Mouse (Mus musculus) left cerebral cortex, adult 8-10 months (tissue): ENCODE measurements around the gene Myh6. TPM values are rescaled to one million over a fixed set of nuclear protein-coding genes. Genes with fewer than 3 reads are reported as not detected.
"Not testable (repeated sequence)": the region's sequence is repeated elsewhere in the genome, so short reads cannot be mapped to it uniquely, and the experiment has no call there.

Experiments
- DNase-seq, 2 experiments: peaks; one replicate each; pipeline ENCODE4 v3.0.0; 2022; ENCODE audit warnings: low spot score in 2 of 2
- total RNA-seq, 4 experiments: library from RNA; stranded (reverse); gene quantifications; 2 replicates each; pipeline ENCODE4 v1.2.4; 2022

The Myh6 gene
- total RNA-seq, 4 experiments from 2014 or later: 5.3 to 9.9 (median 7.7) TPM

DNA sequence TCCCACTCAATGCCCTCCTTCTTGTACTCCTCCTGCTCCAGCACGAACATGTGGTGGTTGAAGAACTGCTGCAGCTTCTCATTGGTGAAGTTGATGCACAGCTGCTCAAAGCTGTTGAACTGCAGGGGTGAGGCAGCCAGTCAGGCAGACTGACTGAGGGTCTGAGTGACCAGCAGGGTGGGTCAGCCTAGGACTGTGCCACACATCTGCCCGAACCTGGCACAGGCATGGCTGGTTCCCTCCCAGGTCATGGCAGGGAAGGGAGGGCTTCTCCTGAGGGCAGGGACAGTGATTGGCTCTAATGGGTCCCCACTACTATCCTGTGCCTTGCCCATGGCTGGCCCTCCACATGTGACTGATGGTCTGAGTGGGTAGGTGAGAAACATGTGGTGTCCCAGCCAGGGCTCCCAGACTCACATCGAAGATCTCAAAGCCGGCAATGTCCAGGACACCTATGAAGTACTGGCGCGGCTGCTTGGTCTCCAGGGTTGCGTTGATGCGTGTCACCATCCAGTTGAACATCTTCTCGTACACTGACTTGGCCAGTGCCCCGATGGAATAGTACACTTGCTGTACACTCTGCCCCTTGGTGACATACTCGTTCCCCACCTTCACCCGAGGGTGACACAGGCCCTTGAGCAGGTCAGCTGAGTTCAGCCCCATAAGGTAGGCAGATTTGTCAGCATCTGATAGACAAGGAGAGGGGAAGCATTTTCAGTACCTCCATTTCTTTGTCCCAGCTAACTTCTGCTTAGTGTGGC, 6.7 kb downstream of the Myh6 start:
- DNase-seq: not testable (repeated sequence)

DNA sequence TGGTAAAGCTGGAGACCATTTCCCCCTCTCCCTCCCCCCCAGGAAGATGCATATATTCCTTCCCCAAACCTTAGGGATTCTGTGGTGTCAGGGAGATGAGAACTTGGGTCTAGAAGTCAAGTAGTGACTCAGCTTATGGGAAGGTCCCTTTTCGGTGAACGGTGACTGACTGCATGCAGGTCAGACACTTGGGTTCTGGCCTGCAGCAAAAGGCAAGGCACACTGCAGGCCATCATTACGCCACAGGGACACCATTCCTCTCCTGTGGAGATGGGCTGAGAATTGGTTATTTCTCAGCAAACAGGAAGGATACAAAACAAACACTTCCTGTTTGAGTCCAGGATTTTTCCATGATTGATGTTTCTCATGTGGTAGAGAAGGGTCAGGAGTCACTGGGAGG, 7.5 kb downstream of the Myh6 start:
- DNase-seq: no peak

- DNase-seq: no peak
These were observed 8.2 kb downstream of the Myh6 start for GRCm38 (mm10) chr14:54958503-54958902.

- no peak for DNase-seq
These were observed 10.2 kb downstream of the Myh6 start for GRCm38 (mm10) chr14:54956533-54956932.

GRCm38 (mm10) chr14:54955481-54955880, 11.2 kb downstream of the Myh6 start:
- DNase-seq: no peak

DNA sequence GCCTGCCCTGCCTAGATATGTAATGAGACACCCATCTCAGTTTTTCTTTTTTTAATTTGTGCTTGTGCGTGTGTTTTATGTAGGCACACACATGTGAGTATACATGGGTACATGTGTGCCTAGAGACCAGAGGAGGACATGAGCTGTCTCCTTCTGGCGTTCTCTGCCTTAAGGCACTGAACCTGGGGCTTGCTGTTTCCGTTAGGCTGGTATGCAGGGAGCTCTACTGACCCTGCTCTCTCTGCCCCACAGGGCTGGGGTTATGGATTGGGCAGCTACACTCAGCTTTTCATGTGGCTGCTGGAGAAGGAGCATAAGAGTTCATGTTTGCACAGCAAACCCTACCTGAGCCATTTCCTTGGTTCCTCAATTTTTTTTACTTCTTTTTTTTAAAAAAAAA, 12.3 kb downstream of the Myh6 start:
- DNase-seq: no peak

DNA sequence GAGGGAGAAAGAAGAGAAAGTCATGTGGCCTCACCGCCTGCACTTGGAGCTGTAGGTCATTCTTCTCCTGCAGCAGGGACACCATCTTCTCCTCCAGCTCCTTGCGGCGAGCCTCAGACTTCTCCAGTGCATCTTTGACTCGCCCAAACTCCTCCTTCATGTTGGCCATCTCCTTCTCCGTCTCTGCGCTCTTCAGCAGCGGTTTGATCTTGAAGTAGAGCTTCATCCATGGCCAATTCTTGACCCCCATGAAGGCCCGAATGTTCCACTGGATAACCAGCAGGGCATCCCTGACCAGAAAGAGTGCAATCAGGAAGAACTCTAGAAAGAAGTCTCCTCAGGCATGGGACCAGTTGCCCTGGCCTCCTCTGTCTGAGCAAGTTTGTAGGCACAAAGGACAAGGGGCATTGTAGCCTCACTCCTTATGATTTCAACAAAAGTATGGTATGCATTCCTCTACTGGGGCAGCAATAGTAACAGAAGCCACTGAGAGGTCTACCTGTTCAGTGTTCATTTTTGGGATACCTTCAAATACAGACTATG, 13.0 kb downstream of the Myh6 start:
- no peak for DNase-seq

DNA sequence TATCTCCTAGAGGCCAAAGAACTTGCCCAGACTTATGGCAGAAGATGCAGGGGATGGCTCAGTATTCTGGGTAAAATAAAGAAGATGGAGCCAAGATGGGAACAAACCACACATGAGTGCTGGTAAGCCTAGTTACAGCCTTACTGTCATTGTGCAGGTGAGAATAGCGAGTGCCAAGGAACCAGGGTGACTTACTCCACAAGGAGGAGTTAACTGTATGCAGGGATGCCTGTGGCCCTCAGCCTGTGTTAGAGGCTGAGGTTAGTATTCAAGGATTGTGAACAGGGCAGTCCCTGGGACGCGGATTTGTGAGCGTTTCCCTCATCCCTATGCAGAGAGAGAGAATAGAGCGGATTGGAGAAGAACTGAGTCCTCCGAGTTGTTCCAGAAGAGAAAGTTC, 15.1 kb downstream of the Myh6 start:
- no peak for DNase-seq

DNA sequence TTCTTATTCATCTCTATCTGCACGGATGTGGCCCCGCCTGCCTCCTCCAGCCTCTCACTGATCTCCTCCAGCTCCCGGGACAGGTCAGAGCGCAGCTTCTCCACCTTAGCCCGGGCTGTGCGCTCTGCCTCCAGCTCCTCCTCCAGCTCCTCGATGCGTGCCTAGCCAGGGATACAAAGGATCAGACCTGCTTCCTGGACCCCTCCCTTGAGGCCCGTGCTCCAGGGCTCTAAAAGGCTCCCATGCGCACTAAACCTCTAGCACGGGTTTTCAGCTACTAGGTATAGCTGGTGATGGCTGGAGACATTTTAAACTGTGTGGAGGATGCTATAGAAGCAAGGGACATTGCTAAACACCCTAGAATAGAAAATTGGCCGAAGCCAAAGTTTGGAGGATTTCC, 16.2 kb downstream of the Myh6 start:
- DNase-seq: no peak

GRCm38 (mm10) chr14:54948781-54949180, 17.9 kb downstream of the Myh6 start:
- DNase-seq: no peak

- not testable (repeated sequence) for DNase-seq
These were observed 19.7 kb downstream of the Myh6 start for GRCm38 (mm10) chr14:54947008-54947407.

DNA sequence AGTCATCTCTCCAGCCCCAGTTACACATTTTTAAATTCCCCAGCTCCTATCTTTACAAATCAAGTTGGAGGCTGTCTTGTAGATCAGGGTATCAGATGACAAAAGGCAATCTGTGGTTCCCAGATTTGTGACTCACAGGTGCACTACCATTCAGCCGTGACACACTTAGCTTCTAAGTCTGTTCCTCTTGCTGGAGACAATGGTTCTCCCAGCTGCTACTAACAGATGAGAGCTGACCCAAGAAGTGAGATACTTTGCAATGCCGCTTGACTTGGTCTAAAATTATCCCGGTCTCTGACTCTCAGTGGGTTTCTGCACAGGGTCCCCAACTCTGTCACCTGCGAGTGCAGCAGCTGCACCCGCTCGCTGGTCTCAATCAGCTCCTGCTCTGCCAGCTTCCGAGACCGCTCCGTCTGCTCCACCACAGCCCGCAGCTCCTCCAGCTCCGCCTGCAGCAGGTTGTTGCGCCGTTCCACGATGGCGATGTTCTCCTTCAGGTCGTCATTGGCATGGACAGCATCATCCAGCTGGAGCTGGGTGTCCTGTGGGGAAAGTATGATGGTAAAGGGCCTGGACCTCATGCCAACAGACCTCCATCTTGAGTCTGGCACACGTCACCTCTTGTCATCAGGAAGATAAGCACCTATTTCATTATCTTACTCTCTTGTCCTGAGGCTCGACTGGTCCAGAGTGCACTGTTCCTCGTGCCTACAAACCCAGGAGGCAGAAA, 20.6 kb downstream of the Myh6 start:
- no peak for DNase-seq

- no peak for DNase-seq
These were observed 21.8 kb downstream of the Myh6 start for GRCm38 (mm10) chr14:54944939-54945338.

DNA sequence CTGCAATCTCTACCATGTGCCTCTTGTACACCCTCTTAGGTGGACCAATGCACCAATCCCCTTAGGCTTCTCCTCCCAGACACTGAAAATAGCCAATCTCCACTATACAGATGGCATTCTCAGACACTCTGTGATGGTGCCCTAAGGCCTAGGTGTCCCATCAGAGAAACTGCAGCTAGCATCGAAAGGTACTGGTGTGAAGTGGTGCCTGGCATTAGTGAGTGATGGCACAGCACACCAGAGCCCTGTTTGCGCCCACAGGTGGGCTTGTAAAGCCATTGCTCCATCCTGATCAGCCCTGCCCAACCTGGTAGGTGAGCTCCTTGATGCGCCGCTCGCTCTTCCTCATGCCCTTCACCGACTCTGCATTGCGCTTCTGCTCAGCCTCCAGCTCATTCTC, 22.8 kb downstream of the Myh6 start:
- DNase-seq: no peak

- no peak for DNase-seq
These were observed 24.2 kb downstream of the Myh6 start for GRCm38 (mm10) chr14:54942479-54942878.

DNA sequence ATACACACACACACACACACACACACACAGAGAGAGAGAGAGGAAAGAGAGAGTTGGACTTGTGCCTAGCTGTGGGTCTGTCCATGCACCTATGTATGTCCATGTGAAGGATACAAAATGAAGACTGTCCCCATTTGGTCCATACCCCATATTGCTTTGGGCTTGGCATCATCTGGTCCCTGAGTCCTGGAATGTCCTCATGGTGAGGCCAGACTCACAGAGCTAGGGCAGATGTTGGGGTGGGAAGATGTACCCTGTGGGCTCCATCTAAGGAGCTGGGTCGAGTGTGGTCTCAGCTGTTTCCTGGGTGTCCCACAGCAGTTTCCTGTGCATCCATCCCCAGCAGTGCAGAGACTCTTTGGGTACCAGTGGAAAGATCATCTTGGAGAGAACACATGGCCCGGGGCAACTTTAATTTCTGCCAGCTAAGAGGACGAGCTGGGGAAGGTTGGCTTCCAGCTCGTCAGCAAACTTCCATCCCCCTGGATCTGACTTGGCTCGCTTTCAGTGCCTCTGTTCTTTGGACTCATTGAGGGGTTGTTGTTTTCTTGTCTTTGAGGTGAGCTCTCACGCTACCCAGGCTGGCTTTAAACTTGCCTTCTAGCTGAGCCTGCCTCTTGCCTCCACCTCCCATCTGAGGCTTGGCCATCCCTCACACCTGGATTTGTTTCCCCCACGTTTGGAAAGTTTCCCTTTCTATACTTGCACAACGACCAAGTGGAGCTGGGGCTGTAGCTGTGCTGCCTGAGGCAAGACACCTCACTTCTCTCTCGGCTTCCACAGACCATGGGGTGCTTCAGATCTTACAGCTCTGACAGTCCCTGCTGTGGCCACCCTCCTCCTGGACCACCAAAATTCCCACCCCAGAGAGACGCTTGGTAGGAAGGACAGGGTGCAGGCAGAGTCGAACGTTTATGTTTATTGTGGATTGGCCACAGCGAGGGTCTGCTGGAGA, 25.4 kb downstream of the Myh6 start:
- DNase-seq: no peak

GRCm38 (mm10) chr14:54940176-54940530, 26.6 kb downstream of the Myh6 start:
- DNase-seq: no peak

DNA sequence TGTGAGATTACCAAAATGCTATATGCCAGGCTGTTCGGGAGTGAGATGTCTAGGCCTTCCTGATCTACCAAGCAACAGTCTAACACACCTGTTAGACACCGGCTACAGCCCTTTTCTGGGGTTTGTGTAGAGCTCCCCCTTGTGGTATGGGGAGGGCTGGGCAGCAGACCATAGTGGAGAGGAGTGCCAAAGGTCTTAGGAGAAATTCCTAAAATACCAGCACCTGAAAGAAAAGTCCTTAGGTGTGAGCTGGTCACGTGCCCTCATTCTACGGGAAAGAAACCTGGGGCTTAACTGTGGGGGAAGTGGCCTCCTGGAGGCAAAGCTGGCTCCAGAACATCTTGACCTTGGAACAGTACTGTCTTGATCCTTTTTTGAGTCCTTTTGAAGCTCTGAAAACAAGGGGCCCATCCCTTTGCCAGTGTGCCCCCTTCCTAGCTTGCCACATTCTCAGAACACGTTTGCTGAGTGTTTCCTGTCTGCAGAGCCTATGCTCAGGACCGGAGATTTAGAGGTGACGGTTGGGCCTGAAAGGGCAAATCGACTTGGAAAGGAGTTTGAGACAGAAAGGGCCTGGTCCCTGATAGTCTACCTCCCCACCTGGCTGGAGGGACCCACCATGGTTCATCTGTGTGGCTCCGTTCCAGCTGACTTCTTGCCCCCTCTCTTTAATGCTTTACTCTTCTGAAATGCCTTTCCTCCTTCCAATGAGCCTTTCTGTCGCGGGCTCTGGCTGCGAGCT, 27.1 kb downstream of the Myh6 start:
- peak in 1 of 2 experiments; percentile 36 for DNase-seq

DNA sequence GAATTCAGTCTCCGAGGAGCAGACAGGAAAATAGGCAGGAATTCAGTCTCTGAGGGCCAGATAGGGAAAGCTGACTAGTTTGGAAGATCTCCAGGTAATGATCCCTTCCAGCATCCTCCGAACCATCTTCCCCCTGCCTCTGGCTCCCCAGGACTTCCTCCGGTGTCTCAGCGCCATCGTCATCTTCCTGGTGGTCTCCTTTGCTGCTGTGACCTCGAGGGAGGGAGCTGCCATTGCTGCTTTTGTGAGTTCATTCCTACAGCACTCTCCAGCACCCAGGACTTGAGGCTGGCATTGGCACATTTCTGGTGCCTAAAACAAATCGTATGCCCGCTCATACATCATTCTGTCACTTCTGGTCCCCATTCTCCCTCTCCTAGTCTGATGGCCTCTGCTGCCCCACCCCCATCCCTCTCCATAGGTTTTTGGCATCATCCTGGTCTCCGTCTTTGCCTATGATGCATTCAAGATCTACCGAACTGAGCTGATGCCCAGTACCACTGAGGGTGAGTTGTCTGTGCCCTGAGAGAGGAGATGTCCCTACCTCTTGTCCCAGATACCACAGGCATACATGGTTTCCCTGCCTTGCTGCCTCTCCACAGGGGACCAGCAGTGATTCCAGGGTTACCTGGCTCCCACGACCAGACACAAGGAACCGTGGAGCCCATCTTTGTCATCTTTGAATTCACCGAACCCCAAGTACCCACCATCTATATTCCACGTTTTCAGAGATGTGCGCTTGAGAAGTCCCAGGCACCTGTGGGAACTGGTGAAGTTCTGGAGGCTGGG, 28.1 kb downstream of the Myh6 start:
- DNase-seq: no peak
